Mouse (Mus musculus) layer of hippocampus, adult 2 months (tissue): ENCODE measurements at regions not wholly inside any gene's neighbourhood (a gene's known extent, or its start where the extent isn't known, plus 50 kb on each side); places are given as distances from the start of the nearest gene placed in this dataset.

ENCODE experiments used
- DNase-seq, 2 experiments: peaks; one replicate each; pipeline ENCODE4 v3.0.0; 2022; ENCODE audit warnings: low spot score in 2 of 2
- H3K27ac ChIP-seq: fragments of 200-600 bp; 2 replicates; pipeline ENCODE4 v1.8.1; 2022
- H3K4me3 ChIP-seq: fragments of 200-600 bp; 2 replicates; pipeline ENCODE4 v1.8.1; 2022; ENCODE audit warnings: mild to moderate bottlenecking
- CTCF ChIP-seq: fragments of 200-600 bp; conservative IDR thresholded peaks from 2 replicates; pipeline ENCODE4 v1.8.1; 2022; ENCODE audit warnings: antibody characterized with exemption, mild to moderate bottlenecking, moderate library complexity

DNA sequence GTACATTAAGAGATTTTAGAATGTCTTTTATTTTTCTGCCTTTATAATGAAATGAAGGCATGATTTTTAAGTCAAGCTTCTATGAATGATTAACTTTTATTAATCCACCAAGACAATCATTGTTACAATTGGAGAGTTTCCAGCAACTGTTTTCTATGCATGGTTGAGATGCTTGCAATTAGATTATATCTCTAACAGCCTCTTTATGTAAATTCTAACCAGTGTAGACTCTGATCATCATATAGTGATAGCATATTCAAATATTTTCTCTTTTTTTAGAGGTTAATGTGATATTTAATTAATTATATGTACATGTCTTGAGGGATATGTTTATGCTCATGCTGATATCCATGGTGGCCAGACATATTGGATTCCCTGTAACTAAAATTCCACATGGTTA, 351.5 kb downstream of the Adcyap1 start:
- Histone ChIP-seq H3K27ac (no peak overlapping the region), H3K4me3 (no peak overlapping the region)
- no peak for TF ChIP-seq CTCF
- no peak for DNase-seq

GRCm38 (mm10) chr17:93555872-93556271, 357.1 kb downstream of the Adcyap1 start:
- no peak overlapping the region for H3K27ac ChIP-seq
- H3K4me3 ChIP-seq: no peak overlapping the region
- DNase-seq: no peak
- no peak for TF ChIP-seq CTCF

DNA sequence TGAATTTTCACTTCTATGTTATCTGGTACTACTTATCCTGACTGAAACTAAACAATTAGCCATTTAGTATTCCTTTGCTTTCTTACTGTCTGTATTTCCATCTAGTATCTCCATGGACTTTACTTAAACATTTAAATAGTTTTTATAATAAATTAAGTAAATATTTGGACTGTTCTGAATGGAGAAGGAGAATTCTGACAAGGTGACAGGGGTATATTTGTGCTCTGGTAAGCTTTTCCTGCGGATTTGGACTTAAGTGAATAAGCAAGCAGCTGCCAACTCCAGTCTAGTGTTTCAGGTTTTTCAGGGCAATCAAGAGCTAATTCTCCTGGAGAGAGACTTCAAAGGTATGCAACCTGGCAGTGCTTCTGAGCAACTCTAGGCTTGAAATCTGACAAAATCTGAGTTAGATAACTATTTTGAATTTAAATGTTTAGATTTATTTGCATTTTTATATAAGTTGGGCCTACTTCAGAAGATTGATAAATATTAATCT, 364.5 kb downstream of the Adcyap1 start:
- H3K4me3 ChIP-seq: no peak overlapping the region

GRCm38 (mm10) chr17:93579981-93580380, 381.2 kb downstream of the Adcyap1 start:
- no peak for TF ChIP-seq CTCF
- Histone ChIP-seq H3K4me3 (no peak overlapping the region), H3K27ac (no peak overlapping the region)
- DNase-seq: no peak

More for the DNA sequence above, 364.5 kb downstream of the Adcyap1 start:
- no peak for DNase-seq
- TF ChIP-seq CTCF: no peak
- no peak overlapping the region for H3K27ac ChIP-seq

DNA sequence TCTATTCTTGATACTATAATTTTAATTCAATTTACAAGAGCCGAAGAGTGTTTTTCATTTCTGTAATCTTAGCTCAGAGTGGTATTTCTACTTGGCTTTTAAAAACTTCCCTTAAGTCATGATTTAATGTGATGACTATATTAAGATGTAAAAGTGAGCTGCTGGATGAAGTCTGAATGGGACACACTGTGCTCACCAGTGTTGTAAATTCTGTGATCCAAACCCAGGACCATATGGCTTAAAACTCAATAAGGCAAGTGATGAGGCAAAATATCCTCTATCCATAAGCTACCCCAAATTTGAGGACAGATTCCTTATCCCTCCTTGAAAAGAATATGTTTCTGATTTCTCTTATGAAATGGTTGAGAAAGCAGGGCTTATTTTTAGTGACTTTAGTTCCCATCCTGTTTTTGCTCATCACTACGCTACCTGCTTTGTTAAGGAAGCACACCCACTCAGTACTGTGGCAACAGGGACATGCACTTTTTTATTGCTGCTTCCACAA, 399.4 kb downstream of the Adcyap1 start:
- no peak for DNase-seq
- H3K27ac ChIP-seq: no peak overlapping the region
- H3K4me3 ChIP-seq: no peak overlapping the region
- no peak for TF ChIP-seq CTCF

- no peak for DNase-seq
- Histone ChIP-seq H3K4me3 (no peak overlapping the region), H3K27ac (no peak overlapping the region)
- no peak for TF ChIP-seq CTCF
Observed at GRCm38 (mm10) chr17:93600236-93600635, 401.4 kb downstream of the Adcyap1 start.

DNA sequence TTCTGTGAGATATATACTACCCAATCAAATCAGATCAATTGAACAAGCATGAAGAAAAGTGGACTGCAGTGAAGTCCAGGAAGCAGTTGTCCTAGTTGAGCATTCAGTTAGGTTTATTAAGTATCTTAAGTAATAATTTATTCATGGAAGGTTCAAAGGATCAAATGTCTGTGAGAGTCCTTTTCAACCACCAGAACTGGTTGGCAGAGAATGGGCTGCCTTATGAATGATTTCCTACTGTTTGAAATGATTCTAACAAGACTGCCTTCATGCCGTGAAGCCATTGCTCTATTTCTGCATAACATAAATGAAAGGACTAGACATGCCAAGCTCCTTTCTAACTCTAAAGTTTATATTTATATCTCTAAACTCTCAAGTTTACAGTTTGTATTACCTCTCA, 410.4 kb downstream of the Adcyap1 start:
- no peak for DNase-seq
- no peak for TF ChIP-seq CTCF

GRCm38 (mm10) chr17:93609942-93610596, 411.3 kb downstream of the Adcyap1 start:
- no peak for TF ChIP-seq CTCF

More for the DNA sequence above, 410.4 kb downstream of the Adcyap1 start:
- no peak overlapping the region for H3K27ac ChIP-seq
- no peak overlapping the region for H3K4me3 ChIP-seq

More at GRCm38 (mm10) chr17:93609942-93610596, 411.3 kb downstream of the Adcyap1 start:
- Histone ChIP-seq H3K27ac (no peak overlapping the region), H3K4me3 (no peak overlapping the region)
- DNase-seq: peak; percentile 12 to 71
